Mouse (Mus musculus) left cerebral cortex, adult 9 months (tissue): ENCODE measurements at regions not wholly inside any gene's neighbourhood (a gene's known extent, or its start where the extent isn't known, plus 50 kb on each side); places are given as distances from the start of the nearest gene placed in this dataset.

Experiments
- DNase-seq, 2 experiments: peaks; one replicate each; pipeline ENCODE4 v3.0.0; 2022; ENCODE audit warnings: low spot score in 2 of 2

GRCm38 (mm10) chr12:44796847-44797246 is 277.7 kb downstream of the Stxbp6 start:
- DNase-seq: no peak

GRCm38 (mm10) chr12:44750743-44751142 is 323.8 kb downstream of the Stxbp6 start:
- DNase-seq: no peak

- peak in 1 of 2 experiments; percentile 3 for DNase-seq
Measured at GRCm38 (mm10) chr12:44726767-44727166, 347.7 kb downstream of the Stxbp6 start.
